In the genomic region with DNA sequence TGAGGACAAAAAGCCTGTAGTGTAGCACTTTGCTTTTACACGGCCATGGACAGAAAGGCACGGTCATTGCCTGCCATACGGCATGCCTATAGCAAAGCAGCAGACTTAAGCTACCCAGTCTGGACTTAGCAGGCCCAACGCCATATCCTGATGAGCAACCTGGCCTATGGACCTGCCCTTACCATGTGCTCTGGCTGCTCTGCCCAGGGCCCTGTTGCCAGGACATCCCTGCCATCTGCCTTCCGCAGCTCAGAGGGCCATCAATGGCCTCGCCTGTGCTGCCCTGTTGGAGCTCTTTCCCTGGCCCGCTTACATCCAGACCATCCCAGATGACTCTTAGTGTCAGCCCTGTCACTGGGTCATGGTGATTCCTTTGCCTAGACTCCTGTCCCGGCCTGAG, we compare ENCODE assay signal across 13 mouse cellular contexts. TPM values are rescaled to one million over a fixed set of nuclear protein-coding genes. Genes with fewer than 3 reads are reported as not detected.
"Had no signal": no experiment of that assay in that cellular context is flagged by ENCODE, and none has a peak within 500 bp of the region (broad histone marks: within the 10 kb centered on the region; RNA-seq: fewer than 3 reads in every experiment).

No protein-coding gene starts in this region.

- H3K4me3 ChIP-seq: limb, embryonic 10.5 days; liver, embryonic 12.5 days; midbrain, embryonic 13.5 days had no signal

- H3K9me3 ChIP-seq: limb, embryonic 10.5 days; liver, embryonic 12.5 days; midbrain, embryonic 13.5 days had no signal

- DNase-seq: kidney, postnatal 36 days; lung, embryonic 14.5 days; lung, postnatal 10 days; right cerebral cortex, postnatal 14 days had no signal

- H3K9ac ChIP-seq: liver, embryonic 12.5 days; lung, embryonic 14.5 days; midbrain, embryonic 13.5 days had no signal

- H3K36me3 ChIP-seq: limb, embryonic 10.5 days; liver, embryonic 12.5 days; midbrain, embryonic 13.5 days had no signal

- H3K27ac ChIP-seq: kidney, postnatal 0 days; limb, embryonic 10.5 days; liver, embryonic 12.5 days; macrophage; midbrain, embryonic 13.5 days had no signal

- ATAC-seq: liver, embryonic 12.5 days; midbrain, embryonic 13.5 days had no signal

- H3K4me2 ChIP-seq: liver, embryonic 12.5 days; lung, embryonic 14.5 days; midbrain, embryonic 13.5 days had no signal

- H3K27me3 ChIP-seq: midbrain, embryonic 13.5 days had no signal

RNA-seq across cellular contexts. Expression of gene Rsph14, which starts 31.0 kb away (rescaled TPM):
- polyA plus RNA-seq: kidney, postnatal 0 days; limb, embryonic 10.5 days; limb, embryonic 14.5 days; liver, embryonic 16.5 days; lung, embryonic 14.5 days; macrophage; small intestine, adult 2 months; stomach, embryonic 16.5 days had no signal
